Mouse (Mus musculus): Measurements from ENCODE around the gene Lrp4. TPM values are rescaled to one million over a fixed set of nuclear protein-coding genes. Genes with fewer than 3 reads are reported as not detected.

Gene Lrp4
- polyA plus RNA-seq (2016; fragmentation: Nextera tagmentation; extraction: Ambion mirVana), result 4.4 and 4.9 TPM in 2 replicates

GRCm38 (mm10) chr2:91457259-91457655, at the start of gene Lrp4:
Lrp4 (plus strand) TSS chr2:91457511.
- Histone ChIP-seq H3K27me3 (replicated peaks) (no peaks in the 10 kb centered on the region), H3K9me3 (replicated peaks) (0 out of 2 replicates have a peak, but pooled peaks cover 3% of the 10 kb centered on the region), H3K9ac (peak within 1 kb of the TSS; percentile 91), H3K27ac (ENCODE audit: poor library complexity, severe bottlenecking) (peak within 1 kb of the TSS; percentile 92), H3K4me1 (replicated peaks) (peaks cover 37% of the 10 kb centered on the region), H3K36me3 (no peaks in the 10 kb centered on the region), H3K4me3 (peak within 1 kb of the TSS; percentile 84), H3K4me2 (peak within 1 kb of the TSS; percentile 83)
- ATAC-seq (ENCODE audit: insufficient number of reproducible peaks, low FRiP score), result peak; percentile 82
- 0% methylated on average over 30 of the region's 36 CpGs for WGBS

GRCm38 (mm10) chr2:91408031-91408430, 49.3 kb upstream of the Lrp4 start:
- H3K4me1 ChIP-seq (replicated peaks), result peaks cover 14% of the 10 kb centered on the region; the same call in 1 of the 2 replicates
- no peak overlapping the region for H3K27ac ChIP-seq (ENCODE audit: poor library complexity, severe bottlenecking)
- no peak for ATAC-seq (ENCODE audit: insufficient number of reproducible peaks, low FRiP score)
- no peak overlapping the region for H3K9ac ChIP-seq
- H3K36me3 ChIP-seq, result no peaks in the 10 kb centered on the region
- H3K27me3 ChIP-seq (replicated peaks), result no peaks in the 10 kb centered on the region
- H3K9me3 ChIP-seq (replicated peaks), result no peaks in the 10 kb centered on the region
- 82% methylated on average over 2 of the region's 2 CpGs for WGBS
- no peak overlapping the region for H3K4me2 ChIP-seq
- H3K4me3 ChIP-seq, result no peak overlapping the region

- Histone ChIP-seq H3K4me1 (replicated peaks) (peaks cover 14% of the 10 kb centered on the region; the same call in 1 of the 2 replicates), H3K9me3 (replicated peaks) (no peaks in the 10 kb centered on the region), H3K4me2 (no peak overlapping the region), H3K27ac (ENCODE audit: poor library complexity, severe bottlenecking) (no peak overlapping the region), H3K27me3 (replicated peaks) (no peaks in the 10 kb centered on the region), H3K4me3 (no peak overlapping the region), H3K9ac (no peak overlapping the region), H3K36me3 (no peaks in the 10 kb centered on the region)
- 41% methylated on average over 2 of the region's 2 CpGs for WGBS
- no peak for ATAC-seq (ENCODE audit: insufficient number of reproducible peaks, low FRiP score)
Observed at GRCm38 (mm10) chr2:91411473-91411872, 45.8 kb upstream of the Lrp4 start.

GRCm38 (mm10) chr2:91412361-91412760, 45.0 kb upstream of the Lrp4 start:
- 63% methylated on average over 5 of the region's 5 CpGs for WGBS
- H3K4me3 ChIP-seq, result no peak overlapping the region
- no peaks in the 10 kb centered on the region for H3K27me3 ChIP-seq (replicated peaks)
- no peak overlapping the region for H3K27ac ChIP-seq (ENCODE audit: poor library complexity, severe bottlenecking)
- peaks cover 14% of the 10 kb centered on the region; the same call in 1 of the 2 replicates for H3K4me1 ChIP-seq (replicated peaks)
- H3K9me3 ChIP-seq (replicated peaks), result no peaks in the 10 kb centered on the region
- H3K36me3 ChIP-seq, result no peaks in the 10 kb centered on the region
- no peak for ATAC-seq (ENCODE audit: insufficient number of reproducible peaks, low FRiP score)
- no peak overlapping the region for H3K9ac ChIP-seq
- no peak overlapping the region for H3K4me2 ChIP-seq

GRCm38 (mm10) chr2:91413811-91414210, 43.5 kb upstream of the Lrp4 start:
- H3K4me2 ChIP-seq, result no peak overlapping the region
- H3K9ac ChIP-seq, result no peak overlapping the region
- ATAC-seq (ENCODE audit: insufficient number of reproducible peaks, low FRiP score), result no peak
- H3K9me3 ChIP-seq (replicated peaks), result no peaks in the 10 kb centered on the region
- no peaks in the 10 kb centered on the region for H3K27me3 ChIP-seq (replicated peaks)
- peaks cover 14% of the 10 kb centered on the region; the same call in 1 of the 2 replicates for H3K4me1 ChIP-seq (replicated peaks)
- WGBS, result 73% methylated on average over 1 of the region's 1 CpGs
- no peak overlapping the region for H3K27ac ChIP-seq (ENCODE audit: poor library complexity, severe bottlenecking)
- H3K4me3 ChIP-seq, result no peak overlapping the region
- H3K36me3 ChIP-seq, result no peaks in the 10 kb centered on the region

GRCm38 (mm10) chr2:91421641-91422040, 35.7 kb upstream of the Lrp4 start:
- 87% methylated on average over 5 of the region's 5 CpGs for WGBS
- H3K9ac ChIP-seq, result no peak overlapping the region

GRCm38 (mm10) chr2:91424061-91424720, 33.1 kb upstream of the Lrp4 start:
- Histone ChIP-seq H3K4me1 (replicated peaks) (peaks cover 19% of the 10 kb centered on the region), H3K36me3 (peaks cover 8% of the 10 kb centered on the region), H3K27me3 (replicated peaks) (no peaks in the 10 kb centered on the region), H3K9ac (no peak overlapping the region), H3K27ac (ENCODE audit: poor library complexity, severe bottlenecking) (no peak overlapping the region), H3K4me2 (no peak overlapping the region), H3K4me3 (no peak overlapping the region), H3K9me3 (replicated peaks) (no peaks in the 10 kb centered on the region)
- no peak for ATAC-seq (ENCODE audit: insufficient number of reproducible peaks, low FRiP score)
- WGBS, result 79% methylated on average over 7 of the region's 7 CpGs

More at GRCm38 (mm10) chr2:91421641-91422040, 35.7 kb upstream of the Lrp4 start:
- Histone ChIP-seq H3K4me2 (no peak overlapping the region), H3K36me3 (peaks cover 8% of the 10 kb centered on the region), H3K27me3 (replicated peaks) (no peaks in the 10 kb centered on the region), H3K4me1 (replicated peaks) (peaks cover 6% of the 10 kb centered on the region), H3K27ac (ENCODE audit: poor library complexity, severe bottlenecking) (no peak overlapping the region), H3K9me3 (replicated peaks) (no peaks in the 10 kb centered on the region), H3K4me3 (no peak overlapping the region)
- no peak for ATAC-seq (ENCODE audit: insufficient number of reproducible peaks, low FRiP score)

- Histone ChIP-seq H3K27me3 (replicated peaks) (no peaks in the 10 kb centered on the region), H3K36me3 (peaks cover 5% of the 10 kb centered on the region), H3K9me3 (replicated peaks) (no peaks in the 10 kb centered on the region), H3K4me1 (replicated peaks) (peaks cover 35% of the 10 kb centered on the region), H3K4me3 (no peak overlapping the region), H3K4me2 (no peak overlapping the region), H3K9ac (peak overlapping the region; percentile 30; the same call in 1 of the 2 replicates), H3K27ac (ENCODE audit: poor library complexity, severe bottlenecking) (no peak overlapping the region)
- ATAC-seq (ENCODE audit: insufficient number of reproducible peaks, low FRiP score), result no peak
- 90% methylated on average over 1 of the region's 1 CpGs for WGBS
Observed at GRCm38 (mm10) chr2:91426321-91426720, 31.0 kb upstream of the Lrp4 start.

- Histone ChIP-seq H3K27ac (ENCODE audit: poor library complexity, severe bottlenecking) (peak overlapping the region; percentile 26; the same call in 1 of the 2 replicates), H3K4me3 (no peak overlapping the region), H3K27me3 (replicated peaks) (no peaks in the 10 kb centered on the region), H3K9me3 (replicated peaks) (no peaks in the 10 kb centered on the region), H3K4me1 (replicated peaks) (peaks cover 35% of the 10 kb centered on the region), H3K36me3 (no peaks in the 10 kb centered on the region), H3K4me2 (no peak overlapping the region; the same call in 1 of the 2 replicates), H3K9ac (no peak overlapping the region)
- WGBS, result 46% methylated on average over 3 of the region's 3 CpGs
- no peak for ATAC-seq (ENCODE audit: insufficient number of reproducible peaks, low FRiP score)
Observed at GRCm38 (mm10) chr2:91429146-91429545, 28.2 kb upstream of the Lrp4 start.

- H3K9me3 ChIP-seq (replicated peaks), result no peaks in the 10 kb centered on the region
- H3K36me3 ChIP-seq, result no peaks in the 10 kb centered on the region
- no peak for ATAC-seq (ENCODE audit: insufficient number of reproducible peaks, low FRiP score)
- H3K4me1 ChIP-seq (replicated peaks), result peaks cover 35% of the 10 kb centered on the region
- peak overlapping the region; percentile 23; the same call in 1 of the 2 replicates for H3K4me2 ChIP-seq
- 40% methylated on average over 9 of the region's 9 CpGs for WGBS
- H3K27ac ChIP-seq (ENCODE audit: poor library complexity, severe bottlenecking), result peak overlapping the region; percentile 39; the same call in 1 of the 2 replicates
- no peak overlapping the region for H3K4me3 ChIP-seq
- no peaks in the 10 kb centered on the region for H3K27me3 ChIP-seq (replicated peaks)
- H3K9ac ChIP-seq, result no peak overlapping the region
Observed at GRCm38 (mm10) chr2:91429915-91430599, 27.3 kb upstream of the Lrp4 start.

- Histone ChIP-seq H3K9ac (no peak overlapping the region), H3K4me2 (peak overlapping the region; percentile 23; the same call in 1 of the 2 replicates), H3K36me3 (no peaks in the 10 kb centered on the region), H3K4me1 (replicated peaks) (peaks cover 35% of the 10 kb centered on the region), H3K27ac (ENCODE audit: poor library complexity, severe bottlenecking) (no peak overlapping the region), H3K27me3 (replicated peaks) (no peaks in the 10 kb centered on the region), H3K9me3 (replicated peaks) (no peaks in the 10 kb centered on the region), H3K4me3 (no peak overlapping the region)
- ATAC-seq (ENCODE audit: insufficient number of reproducible peaks, low FRiP score), result no peak
- WGBS, result 29% methylated on average over 6 of the region's 6 CpGs
Observed at GRCm38 (mm10) chr2:91430600-91430919, 26.8 kb upstream of the Lrp4 start.

Measured in heart, embryonic 12.5 days (tissue).